11 mouse cellular contexts compared by ENCODE assay signal in genomic region chr1:138356407-138356806, GRCm38 (mm10).
"Had no signal": no experiment of that assay in that cellular context is flagged by ENCODE, and none has a peak within 500 bp of the region (broad histone marks: within the 10 kb centered on the region; RNA-seq: fewer than 3 reads in every experiment).

No protein-coding gene starts in this region.

- DNase-seq: kidney, postnatal 10 days; kidney, postnatal 36 days; layer of hippocampus, postnatal 36 days; left cerebral cortex, postnatal 4 days; liver, postnatal 0 days; lung, embryonic 14.5 days; lung, postnatal 36 days; midbrain, embryonic 14.5 days; thymus, adult 2 months; thymus, postnatal 14 days; thymus, postnatal 4 days had no signal
